Mouse (Mus musculus): ENCODE data around the gene Per2.

Gene Per2

GRCm38 (mm10) chr1:91429212-91429611 lies 29.9 kb downstream of the Per2 start:
- DNase-seq, result no peak

- DNase-seq, result peak; percentile 76 to 81
Observed at GRCm38 (mm10) chr1:91428614-91429013, 30.5 kb downstream of the Per2 start.

- DNase-seq, result no peak
Observed at GRCm38 (mm10) chr1:91426397-91426796, 32.7 kb downstream of the Per2 start.

- no peak for DNase-seq
Observed at GRCm38 (mm10) chr1:91420601-91421065, 38.5 kb downstream of the Per2 start.

- DNase-seq, result no peak
Observed at GRCm38 (mm10) chr1:91419862-91420600, 39.1 kb downstream of the Per2 start.

GRCm38 (mm10) chr1:91417991-91418390 lies 41.1 kb downstream of the Per2 start:
- DNase-seq, result no peak

GRCm38 (mm10) chr1:91415311-91415710 lies 43.8 kb downstream of the Per2 start:
- DNase-seq, result no peak

GRCm38 (mm10) chr1:91414903-91415302 lies 44.2 kb downstream of the Per2 start:
- DNase-seq, result no peak

GRCm38 (mm10) chr1:91413898-91414594 lies 45.1 kb downstream of the Per2 start, which contains the start of gene Hes6:
Gene Hes6 (minus strand): TSS chr1:91414038.
- peak; percentile 79 to 87 for DNase-seq

GRCm38 (mm10) chr1:91413536-91413897 lies 45.6 kb downstream of the Per2 start:
- no peak for DNase-seq

GRCm38 (mm10) chr1:91413030-91413506 lies 46.1 kb downstream of the Per2 start:
- peak; percentile 88 to 92 for DNase-seq

GRCm38 (mm10) chr1:91412286-91413029 lies 46.7 kb downstream of the Per2 start:
- DNase-seq, result no peak

- no peak for DNase-seq
Observed at GRCm38 (mm10) chr1:91411631-91412285, 47.4 kb downstream of the Per2 start.

- DNase-seq, result no peak
Observed at GRCm38 (mm10) chr1:91407819-91408218, 51.3 kb downstream of the Per2 start.

- DNase-seq, result peak; percentile 83 to 86
Observed at GRCm38 (mm10) chr1:91405406-91406169, 53.5 kb downstream of the Per2 start.

- DNase-seq, result peak in 1 of 2 experiments; percentile 15
Observed at GRCm38 (mm10) chr1:91404976-91405375, 54.1 kb downstream of the Per2 start.

- peak; percentile 83 to 84 for DNase-seq
Observed at GRCm38 (mm10) chr1:91398260-91399062, 60.7 kb downstream of the Per2 start, which contains the start of gene Ilkap. Gene Ilkap (minus strand): TSS chr1:91398815.

GRCm38 (mm10) chr1:91397927-91398259 lies 61.2 kb downstream of the Per2 start:
- DNase-seq, result peak in 1 of 2 experiments; percentile 16

- no peak for DNase-seq
Observed at GRCm38 (mm10) chr1:91390369-91390768, 68.8 kb downstream of the Per2 start.

- DNase-seq, result no peak
Observed at GRCm38 (mm10) chr1:91381091-91381471, 78.0 kb downstream of the Per2 start.

All from cerebellum, postnatal 36 days (tissue).